Mouse (Mus musculus) lung, postnatal 0 days (tissue): ENCODE results near the gene Ncmap. TPM values are rescaled to one million over a fixed set of nuclear protein-coding genes. Genes with fewer than 3 reads are reported as not detected.

ENCODE experiments used
- ATAC-seq: fragments of 200-750 bp; cut with Nextera tagmentation; 2 replicates; pipeline ENCODE4 v1.8.0; 2017; ENCODE audit warnings: moderate library complexity
- DNase-seq: peaks from one replicate; pipeline ENCODE4 v3.0.0-alpha.2; 2016; ENCODE audit warnings: low spot score
- H3K27ac ChIP-seq: fragments of 300-500 bp; sonication (generic); 2 replicates; pipeline ENCODE4 v1.5.1; 2014; ENCODE audit warnings: antibody characterized with exemption, mild to moderate bottlenecking, low read length, mixed read lengths
- H3K27me3 ChIP-seq: fragments of 300-500 bp; sonication (generic); replicated peaks from 2 replicates; pipeline ENCODE4 v1.6.1; 2014; ENCODE audit warnings: low read length, mixed read lengths; ENCODE audit not compliant: insufficient read depth
- H3K36me3 ChIP-seq: fragments of 300-500 bp; sonication (generic); 2 replicates; pipeline ENCODE4 v1.6.1; 2014; ENCODE audit warnings: low read length, mixed read lengths; ENCODE audit not compliant: insufficient read depth
- H3K4me1 ChIP-seq: fragments of 300-500 bp; sonication (generic); 2 replicates; pipeline ENCODE4 v1.6.1; 2014; ENCODE audit warnings: antibody characterized with exemption, low read depth, low read length, mixed read lengths; ENCODE audit not compliant: insufficient read depth
- H3K4me2 ChIP-seq: fragments of 300-500 bp; sonication (generic); replicated peaks from 2 replicates; pipeline ENCODE4 v1.6.1; 2014; ENCODE audit warnings: low read depth, mild to moderate bottlenecking, low read length, moderate library complexity, mixed read lengths
- H3K4me3 ChIP-seq: fragments of 300-500 bp; sonication (generic); 2 replicates; pipeline ENCODE4 v1.5.1; 2014; ENCODE audit warnings: low read depth, low read length
- H3K9ac ChIP-seq: fragments of 300-500 bp; sonication (generic); replicated peaks from 2 replicates; pipeline ENCODE4 v1.6.1; 2014; ENCODE audit warnings: low read depth, mild to moderate bottlenecking
- H3K9me3 ChIP-seq: fragments of 300-500 bp; sonication (generic); 2 replicates; pipeline ENCODE4 v1.6.1; 2016; ENCODE audit warnings: low read length, mixed read lengths
- CTCF ChIP-seq: IDR thresholded peaks from 2 replicates; pipeline ENCODE4 v1.5.1; 2016; ENCODE audit warnings: antibody characterized with exemption, mild to moderate bottlenecking
- EP300 ChIP-seq: IDR thresholded peaks from 2 replicates; pipeline ENCODE4 v1.6.1; 2016; ENCODE audit warnings: antibody characterized with exemption, mild to moderate bottlenecking, control low read depth
- WGBS: fragments of 180-500 bp; shearing (Covaris S2); extraction: QIAGEN DNeasy Blood & Tissue Kit; methylation state at CpG from one replicate; pipeline ENCODE4 v1.1.7; 2014; 5-methylcytosine and 5-hydroxymethylcytosine counted together
- microRNA counts: library from miRNA; unstranded; fragments of <30 nt; microRNA quantifications from one replicate; lab custom pipeline; 2015
- microRNA-seq: library from miRNA; unstranded; fragments of <30 nt; microRNA quantifications from one replicate; pipeline ENCODE4, GENCODE M21; 2016
- polyA plus RNA-seq: library from polyadenylated mRNA; unstranded; fragments of >200 nt; fragmentation: Nextera tagmentation; extraction: Ambion mirVana; gene quantifications from 2 replicates; pipeline ENCODE4 v1.2.1, GENCODE M21; 2015

The Ncmap gene
- polyA plus RNA-seq, 1 experiment from 2014 or later = 1.5 TPM

- WGBS = 83% methylated on average over 8 of the region's 8 CpGs
- DNase-seq (no peak), ATAC-seq (no peak)
- H3K27me3 ChIP-seq = no peaks in the 10 kb centered on the region
- no peaks in the 10 kb centered on the region for H3K9me3 ChIP-seq
- H3K36me3 ChIP-seq = peaks cover 51% of the 10 kb centered on the region
- no peak overlapping the region for H3K27ac ChIP-seq
- no peak for TF ChIP-seq CTCF
- no peak for TF ChIP-seq EP300
- H3K9ac ChIP-seq = no peak overlapping the region
- H3K4me2 ChIP-seq = no peak overlapping the region
- H3K4me3 ChIP-seq = no peak overlapping the region
- H3K4me1 ChIP-seq = no peaks in the 10 kb centered on the region
These were observed 75.0 kb downstream of the Ncmap start for GRCm38 (mm10) chr4:135323021-135323420.

MicroRNAs encoded within 50 kb of the gene (microRNA counts, 519-probe panel; counts per million panel counts)
- microRNA mmu-miR-700 (lab: Ali Mortazavi, UCI) = not detected

Small RNA genes within 50 kb of the gene (microRNA-seq; reads per million reads assigned to microRNA genes)
- 206 reads per million, percentile 57 among the genes with 10 or more reads in this experiment for gene Mir700

Other genes with a start within 250 kb of the Ncmap start
- 205 and 211 TPM in 2 replicates for gene Clic4, start 125.4 kb downstream of the Ncmap start, polyA plus RNA-seq
- gene Srrm1, start 44.9 kb downstream of the Ncmap start, polyA plus RNA-seq = 108 and 116 TPM in 2 replicates
- 12.6 and 12.7 TPM in 2 replicates for gene Rcan3, start 35.6 kb upstream of the Ncmap start, polyA plus RNA-seq
- gene Stpg1, start 96.6 kb upstream of the Ncmap start, polyA plus RNA-seq = 0.83 and 0.85 TPM in 2 replicates
- 9.7 and 12.0 TPM in 2 replicates for gene Nipal3, start 96.8 kb upstream of the Ncmap start, polyA plus RNA-seq
- gene Grhl3, start 175.4 kb upstream of the Ncmap start, polyA plus RNA-seq = 1.2 and 1.5 TPM in 2 replicates